Mouse (Mus musculus): ENCODE measurements around the gene Prmt8. TPM values are rescaled to one million over a fixed set of nuclear protein-coding genes. Genes with fewer than 3 reads are reported as not detected.

The Prmt8 gene
- not detected for polyA plus RNA-seq (2017; shearing (Covaris generic))

DNA sequence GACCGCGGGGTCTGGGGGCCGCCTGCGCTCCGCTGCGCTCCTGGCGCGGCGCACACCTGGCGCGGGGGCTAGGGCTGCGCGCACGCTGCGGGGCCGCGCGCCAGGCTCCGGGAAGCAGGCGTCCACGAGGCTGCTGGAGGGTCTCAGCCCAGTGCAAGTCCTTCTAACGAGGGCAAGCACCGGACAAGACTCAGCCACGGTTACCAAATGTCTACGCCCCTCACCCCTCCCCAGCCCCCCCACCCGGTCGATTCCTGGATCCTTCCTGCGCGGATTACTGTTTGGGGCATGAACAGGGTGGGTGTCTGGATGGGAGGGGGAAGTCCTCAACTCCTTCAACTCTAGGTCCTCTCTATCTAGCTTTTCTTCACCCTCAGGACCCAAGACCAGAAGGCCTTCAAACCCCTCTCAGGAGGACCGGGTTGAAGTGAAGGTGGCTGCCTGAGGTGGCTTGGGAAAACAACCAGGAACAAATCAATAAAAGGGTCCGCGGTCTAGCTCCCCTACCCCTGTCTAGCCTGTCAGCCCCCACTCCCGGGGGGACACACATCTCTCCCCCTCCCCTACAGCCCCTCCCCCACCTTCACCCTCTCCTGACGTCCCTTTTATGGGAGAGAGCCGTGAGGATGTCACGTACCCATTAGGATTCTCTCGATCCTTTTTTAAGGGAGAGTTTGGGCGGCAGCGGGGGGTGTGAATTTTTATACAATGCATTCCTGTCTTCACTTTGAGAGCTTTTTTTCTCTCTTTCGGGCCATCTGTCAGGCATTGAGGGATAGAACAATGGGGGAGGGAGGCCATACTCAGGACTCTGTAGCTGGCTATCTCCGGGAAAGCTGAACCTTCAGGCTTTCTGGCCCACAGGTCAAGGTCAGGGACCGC, at the start of gene Prmt8:
Prmt8 (minus strand) TSS at position 198 of the 882 bp plus-strand sequence.

Other genes with a start within 250 kb of the Prmt8 start
- gene Cracr2a, start 208.1 kb downstream of the Prmt8 start, polyA plus RNA-seq (2017; shearing (Covaris generic)): 15.2 TPM
- not detected for gene Tspan11, start 118.1 kb upstream of the Prmt8 start, polyA plus RNA-seq (2017; shearing (Covaris generic))